Mouse (Mus musculus) midbrain, postnatal 0 days (tissue): ENCODE data around the gene Pnmt. TPM values are rescaled to one million over a fixed set of nuclear protein-coding genes. Genes with fewer than 3 reads are reported as not detected.

Source experiments
- ATAC-seq: fragments of 200-750 bp; cut with Nextera tagmentation; 2 replicates; pipeline ENCODE4 v1.8.0; 2017; ENCODE audit warnings: moderate number of reproducible peaks, mild to moderate bottlenecking, moderate TSS enrichment, moderate library complexity; ENCODE audit not compliant: low FRiP score
- DNase-seq: peaks from one replicate; pipeline ENCODE4 v3.0.0-alpha.2; 2015; ENCODE audit warnings: low spot score
- H3K27ac ChIP-seq: fragments of 300-500 bp; sonication (generic); 2 replicates; pipeline ENCODE4 v1.5.1; 2014; ENCODE audit warnings: low read depth, mild to moderate bottlenecking, low read length, mixed read lengths
- H3K27me3 ChIP-seq: fragments of 300-500 bp; sonication (generic); 2 replicates; pipeline ENCODE4 v1.6.1; 2014; ENCODE audit warnings: low read length, control low read depth, mixed read lengths; ENCODE audit not compliant: insufficient read depth
- H3K36me3 ChIP-seq: fragments of 300-500 bp; sonication (generic); 2 replicates; pipeline ENCODE4 v1.6.1; 2014; ENCODE audit warnings: low read length, control low read depth, mixed read lengths; ENCODE audit not compliant: insufficient read depth
- H3K4me1 ChIP-seq: fragments of 300-500 bp; sonication (generic); 2 replicates; pipeline ENCODE4 v1.6.1; 2014; ENCODE audit warnings: mild to moderate bottlenecking, control low read depth, antibody characterized with exemption, low read length, mixed read lengths; ENCODE audit not compliant: insufficient read depth
- H3K4me2 ChIP-seq: fragments of 300-500 bp; sonication (generic); 2 replicates; pipeline ENCODE4 v1.6.1; 2014; ENCODE audit warnings: low read depth, mild to moderate bottlenecking, low read length, mixed read lengths; ENCODE audit not compliant: poor library complexity, severe bottlenecking
- H3K4me3 ChIP-seq: fragments of 300-500 bp; sonication (generic); 2 replicates; pipeline ENCODE4 v1.5.1; 2014; ENCODE audit warnings: low read depth, mild to moderate bottlenecking, low read length, moderate library complexity
- H3K9ac ChIP-seq: fragments of 300-500 bp; sonication (generic); replicated peaks from 2 replicates; pipeline ENCODE4 v1.6.1; 2014; ENCODE audit warnings: mild to moderate bottlenecking, low read length, moderate library complexity, mixed read lengths; ENCODE audit not compliant: poor library complexity, severe bottlenecking
- H3K9me3 ChIP-seq: fragments of 300-500 bp; sonication (generic); 2 replicates; pipeline ENCODE4 v1.6.1; 2016; ENCODE audit warnings: low read length, control low read depth
- CTCF ChIP-seq: IDR thresholded peaks from 2 replicates; pipeline ENCODE4 v1.5.1; 2016; ENCODE audit warnings: antibody characterized with exemption, mild to moderate bottlenecking
- WGBS: fragments of 180-500 bp; shearing (Covaris S2); extraction: QIAGEN DNeasy Blood & Tissue Kit; methylation state at CpG from one replicate; pipeline ENCODE4 v1.1.7; 2014; 5-methylcytosine and 5-hydroxymethylcytosine counted together
- polyA plus RNA-seq: library from polyadenylated mRNA; unstranded; fragments of >200 nt; fragmentation: Nextera tagmentation; extraction: Ambion mirVana; gene quantifications from 2 replicates; pipeline ENCODE4 v1.2.1, GENCODE M21; 2015
- total RNA-seq: library from RNA; depleted of rRNA; stranded (reverse); fragments of >200 nt; gene quantifications from 2 replicates; pipeline ENCODE4 v1.2.3, GENCODE M21; 2014

The Pnmt gene
- total and polyA plus RNA-seq, 2 experiments from 2014 or later, result 3.4 to 4.3 TPM

- Histone ChIP-seq H3K4me1 (peaks cover 13% of the 10 kb centered on the region), H3K9ac (no peak overlapping the region), H3K4me3 (no peak overlapping the region), H3K36me3 (no peaks in the 10 kb centered on the region), H3K9me3 (no peaks in the 10 kb centered on the region), H3K4me2 (no peak overlapping the region), H3K27me3 (no peaks in the 10 kb centered on the region), H3K27ac (no peak overlapping the region)
- TF ChIP-seq CTCF, result no peak
- DNase-seq (no peak), ATAC-seq (no peak)
- 84% methylated on average over 5 of the region's 5 CpGs for WGBS
Measured at GRCm38 (mm10) chr11:98363817-98364216, 22.4 kb upstream of the Pnmt start.

GRCm38 (mm10) chr11:98364410-98364809 lies 21.8 kb upstream of the Pnmt start:
- ATAC-seq (no peak), DNase-seq (no peak)
- Histone ChIP-seq H3K27me3 (no peaks in the 10 kb centered on the region), H3K9me3 (no peaks in the 10 kb centered on the region), H3K36me3 (no peaks in the 10 kb centered on the region), H3K27ac (no peak overlapping the region), H3K4me3 (no peak overlapping the region), H3K9ac (no peak overlapping the region), H3K4me2 (no peak overlapping the region), H3K4me1 (peaks cover 10% of the 10 kb centered on the region)
- WGBS, result 96% methylated on average over 5 of the region's 5 CpGs
- no peak for TF ChIP-seq CTCF

- H3K27me3 ChIP-seq, result no peaks in the 10 kb centered on the region
- H3K9me3 ChIP-seq, result no peaks in the 10 kb centered on the region
- no peak overlapping the region for H3K9ac ChIP-seq
- no peak overlapping the region for H3K27ac ChIP-seq
- no peak overlapping the region for H3K4me2 ChIP-seq
- H3K36me3 ChIP-seq, result no peaks in the 10 kb centered on the region
- no peak for TF ChIP-seq CTCF
- ATAC-seq (no peak), DNase-seq (no peak)
- no peak overlapping the region for H3K4me3 ChIP-seq
- 87% methylated on average over 10 of the region's 10 CpGs for WGBS
- H3K4me1 ChIP-seq, result no peaks in the 10 kb centered on the region
Measured at GRCm38 (mm10) chr11:98366290-98366689, 20.0 kb upstream of the Pnmt start.

GRCm38 (mm10) chr11:98367171-98367862 lies 18.9 kb upstream of the Pnmt start:
- no peak for ATAC-seq
- H3K4me3 ChIP-seq, result no peak overlapping the region
- no peak overlapping the region for H3K27ac ChIP-seq
- DNase-seq, result no peak
- no peak overlapping the region for H3K4me2 ChIP-seq
- no peak overlapping the region for H3K9ac ChIP-seq
- no peaks in the 10 kb centered on the region for H3K9me3 ChIP-seq
- no peaks in the 10 kb centered on the region for H3K27me3 ChIP-seq
- no peaks in the 10 kb centered on the region for H3K36me3 ChIP-seq
- 77% methylated on average over 10 of the region's 10 CpGs for WGBS
- no peak for TF ChIP-seq CTCF
- no peaks in the 10 kb centered on the region for H3K4me1 ChIP-seq

GRCm38 (mm10) chr11:98367863-98368186 lies 18.4 kb upstream of the Pnmt start:
- no peak overlapping the region for H3K4me2 ChIP-seq
- H3K9ac ChIP-seq, result no peak overlapping the region
- DNase-seq, result no peak
- no peak overlapping the region for H3K27ac ChIP-seq
- H3K27me3 ChIP-seq, result no peaks in the 10 kb centered on the region
- no peaks in the 10 kb centered on the region for H3K9me3 ChIP-seq
- WGBS, result 86% methylated on average over 7 of the region's 7 CpGs
- H3K36me3 ChIP-seq, result no peaks in the 10 kb centered on the region
- H3K4me3 ChIP-seq, result no peak overlapping the region
- H3K4me1 ChIP-seq, result no peaks in the 10 kb centered on the region
- no peak for TF ChIP-seq CTCF
- ATAC-seq, result no peak

GRCm38 (mm10) chr11:98369337-98369736 lies 16.9 kb upstream of the Pnmt start:
- no peak for TF ChIP-seq CTCF
- H3K27me3 ChIP-seq, result no peaks in the 10 kb centered on the region
- WGBS, result 88% methylated on average over 6 of the region's 6 CpGs
- H3K4me1 ChIP-seq, result no peaks in the 10 kb centered on the region
- 0 out of 2 replicates have a peak, but pooled peaks cover 3% of the 10 kb centered on the region for H3K36me3 ChIP-seq
- H3K27ac ChIP-seq, result no peak overlapping the region
- no peak overlapping the region for H3K9ac ChIP-seq
- no peak overlapping the region for H3K4me2 ChIP-seq
- DNase-seq (no peak), ATAC-seq (no peak)
- H3K4me3 ChIP-seq, result no peak overlapping the region
- H3K9me3 ChIP-seq, result no peaks in the 10 kb centered on the region
